Mouse (Mus musculus) forebrain, embryonic 14.5 days (tissue): Measurements from ENCODE around the gene Nedd4. TPM values are rescaled to one million over a fixed set of nuclear protein-coding genes. Genes with fewer than 3 reads are reported as not detected.

Experiments used
- ATAC-seq: fragments of 200-750 bp; cut with Nextera tagmentation; 2 replicates; pipeline ENCODE4 v1.8.0; 2017; ENCODE audit warnings: mild to moderate bottlenecking, moderate library complexity
- DNase-seq: peaks from one replicate; pipeline ENCODE4 v3.0.0-alpha.2; 2015; ENCODE audit warnings: low spot score
- H3K27ac ChIP-seq: fragments of 300-500 bp; sonication (generic); 2 replicates; pipeline ENCODE4 v1.5.1; 2014; ENCODE audit warnings: low read depth, mild to moderate bottlenecking, control low read depth, low read length, moderate library complexity
- H3K27me3 ChIP-seq: fragments of 300-500 bp; sonication (generic); replicated peaks from 2 replicates; pipeline ENCODE4 v1.6.1; 2014; ENCODE audit warnings: low read length, control low read depth, mixed read lengths; ENCODE audit not compliant: control insufficient read depth, insufficient read depth
- H3K36me3 ChIP-seq: fragments of 300-500 bp; sonication (generic); 2 replicates; pipeline ENCODE4 v1.6.1; 2014; ENCODE audit warnings: low read length, control low read depth; ENCODE audit not compliant: control insufficient read depth, insufficient read depth
- H3K4me1 ChIP-seq: fragments of 300-500 bp; sonication (generic); 2 replicates; pipeline ENCODE4 v1.6.1; 2014; ENCODE audit warnings: antibody characterized with exemption, low read length, control low read depth; ENCODE audit not compliant: control insufficient read depth, insufficient read depth
- H3K4me2 ChIP-seq: fragments of 300-500 bp; sonication (generic); 2 replicates; pipeline ENCODE4 v1.6.1; 2014; ENCODE audit warnings: mild to moderate bottlenecking, control low read depth, low read length
- H3K4me3 ChIP-seq: fragments of 300-500 bp; sonication (generic); 2 replicates; pipeline ENCODE4 v1.5.1; 2014; ENCODE audit warnings: low read depth, low read length, control low read depth
- H3K9ac ChIP-seq: fragments of 300-500 bp; sonication (generic); 2 replicates; pipeline ENCODE4 v1.6.1; 2014; ENCODE audit warnings: mild to moderate bottlenecking, low read length, control low read depth, moderate library complexity
- H3K9me3 ChIP-seq: fragments of 300-500 bp; sonication (generic); replicated peaks from 2 replicates; pipeline ENCODE4 v1.6.1; 2016; ENCODE audit warnings: low read length, control low read depth, mixed read lengths; ENCODE audit not compliant: control insufficient read depth
- WGBS: fragments of 180-500 bp; shearing (Covaris S2); extraction: QIAGEN DNeasy Blood & Tissue Kit; methylation state at CpG from one replicate; pipeline ENCODE4 v1.1.7; 2014; 5-methylcytosine and 5-hydroxymethylcytosine counted together
- polyA plus RNA-seq: library from polyadenylated mRNA; unstranded; fragments of >200 nt; fragmentation: Nextera tagmentation; extraction: Ambion mirVana; gene quantifications from 2 replicates; pipeline ENCODE4 v1.2.1, GENCODE M21; 2014

The Nedd4 gene
- polyA plus RNA-seq, 1 experiment from 2014 or later, result 437 TPM

DNA sequence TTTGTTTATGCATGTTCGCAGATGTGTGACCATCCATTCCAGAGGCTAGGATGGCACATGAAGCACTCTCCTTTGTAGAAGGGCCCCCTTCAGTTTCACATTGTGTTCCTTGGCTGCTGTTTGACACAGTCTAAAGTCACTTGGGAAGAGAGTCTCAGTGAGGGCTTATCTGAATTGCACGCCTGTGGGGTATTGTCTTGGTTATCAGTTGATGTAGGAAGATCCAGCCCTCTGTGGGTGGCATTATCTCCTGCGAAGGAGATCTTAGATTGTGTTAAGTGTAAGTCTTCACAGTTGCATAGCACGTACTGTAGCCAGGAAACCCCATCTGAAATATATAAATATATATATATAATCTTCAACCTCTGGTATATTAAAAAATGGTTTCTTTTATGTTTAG lies 23.1 kb downstream of the Nedd4 start:
- DNase-seq (no peak), ATAC-seq (no peak)
- Histone ChIP-seq H3K27ac (no peak overlapping the region), H3K4me3 (no peak overlapping the region), H3K4me1 (no peaks in the 10 kb centered on the region), H3K4me2 (no peak overlapping the region), H3K9ac (no peak overlapping the region), H3K9me3 (no peaks in the 10 kb centered on the region), H3K36me3 (peaks cover 84% of the 10 kb centered on the region), H3K27me3 (no peaks in the 10 kb centered on the region)
- 94% methylated on average over 4 of the region's 4 CpGs for WGBS

DNA sequence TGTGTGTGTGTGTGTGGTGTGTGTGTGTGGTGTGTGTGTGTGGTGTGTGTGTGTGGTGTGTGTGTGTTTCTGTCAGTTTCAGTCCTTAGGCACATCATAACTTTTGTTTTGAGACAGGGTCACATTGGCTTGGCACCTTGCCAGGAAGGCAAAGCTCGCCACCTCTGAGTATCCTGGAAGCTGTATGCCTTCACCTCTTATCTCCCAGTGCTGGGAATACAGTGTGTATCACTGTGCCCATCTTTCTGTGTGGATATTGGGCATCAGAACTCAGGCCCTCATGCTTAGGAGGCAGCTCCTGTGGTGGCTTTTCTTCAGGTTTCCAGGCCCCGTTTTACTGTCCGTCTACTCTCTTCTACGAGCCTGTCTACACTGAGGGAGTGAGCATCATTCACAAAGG lies 24.4 kb downstream of the Nedd4 start:
- no peak for ATAC-seq
- H3K36me3 ChIP-seq, result peaks cover 90% of the 10 kb centered on the region
- H3K27ac ChIP-seq, result no peak overlapping the region
- no peaks in the 10 kb centered on the region for H3K9me3 ChIP-seq
- WGBS, result 77% methylated on average over 4 of the region's 4 CpGs
- H3K4me1 ChIP-seq, result no peaks in the 10 kb centered on the region
- no peak overlapping the region for H3K4me3 ChIP-seq
- no peak for DNase-seq
- H3K4me2 ChIP-seq, result no peak overlapping the region
- H3K9ac ChIP-seq, result no peak overlapping the region
- H3K27me3 ChIP-seq, result no peaks in the 10 kb centered on the region

DNA sequence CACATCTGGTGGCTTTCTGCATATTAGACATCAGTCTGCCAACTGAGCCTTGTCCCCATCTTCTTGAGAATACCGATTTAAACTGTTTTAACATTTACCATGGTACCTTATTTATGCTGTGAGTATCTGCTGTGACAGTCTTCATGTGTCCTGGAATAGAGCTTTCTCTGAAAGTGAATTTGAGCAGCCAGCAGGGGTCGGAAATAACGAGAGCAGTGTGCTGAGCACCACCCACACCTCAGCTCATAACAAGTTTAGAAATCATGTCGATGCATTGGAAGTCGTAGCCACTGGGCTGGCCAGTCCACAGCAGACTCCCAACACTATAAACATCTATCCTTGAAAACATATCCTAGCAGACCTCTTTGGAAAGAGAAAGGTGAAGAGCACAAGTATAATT lies 27.4 kb downstream of the Nedd4 start:
- H3K9me3 ChIP-seq, result no peaks in the 10 kb centered on the region
- no peaks in the 10 kb centered on the region for H3K27me3 ChIP-seq
- no peak overlapping the region for H3K27ac ChIP-seq
- ATAC-seq, result no peak
- no peak for DNase-seq
- no peak overlapping the region for H3K4me3 ChIP-seq
- H3K4me1 ChIP-seq, result no peaks in the 10 kb centered on the region
- H3K36me3 ChIP-seq, result peaks cover 83% of the 10 kb centered on the region
- no peak overlapping the region for H3K9ac ChIP-seq
- H3K4me2 ChIP-seq, result no peak overlapping the region
- 54% methylated on average over 5 of the region's 5 CpGs for WGBS

DNA sequence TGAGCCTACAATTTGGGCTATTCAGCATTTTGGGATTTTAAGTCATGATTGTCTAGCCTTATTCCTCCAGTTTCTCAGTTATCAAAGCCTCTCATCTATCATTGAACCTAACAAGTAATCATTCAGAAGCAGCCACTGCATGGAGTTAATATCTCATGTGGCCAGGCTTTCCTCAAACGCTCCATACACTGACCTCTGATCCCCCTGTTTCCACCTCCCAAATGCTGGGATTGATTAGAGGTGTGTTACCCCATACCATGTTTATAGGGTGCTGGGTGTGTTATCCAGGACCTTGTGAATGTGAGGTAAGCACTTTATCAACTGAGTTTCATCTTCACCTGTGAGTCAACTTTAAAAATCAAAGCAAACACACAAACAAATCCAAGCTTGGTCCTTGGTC lies 28.7 kb downstream of the Nedd4 start:
- peaks cover under 1% of the 10 kb centered on the region; the same call in 1 of the 2 replicates for H3K4me1 ChIP-seq
- peaks cover 74% of the 10 kb centered on the region for H3K36me3 ChIP-seq
- H3K4me2 ChIP-seq, result no peak overlapping the region
- H3K4me3 ChIP-seq, result no peak overlapping the region
- ATAC-seq (no peak), DNase-seq (no peak)
- H3K27me3 ChIP-seq, result no peaks in the 10 kb centered on the region
- 93% methylated on average over 1 of the region's 1 CpGs for WGBS
- H3K27ac ChIP-seq, result no peak overlapping the region
- H3K9me3 ChIP-seq, result no peaks in the 10 kb centered on the region
- no peak overlapping the region for H3K9ac ChIP-seq

DNA sequence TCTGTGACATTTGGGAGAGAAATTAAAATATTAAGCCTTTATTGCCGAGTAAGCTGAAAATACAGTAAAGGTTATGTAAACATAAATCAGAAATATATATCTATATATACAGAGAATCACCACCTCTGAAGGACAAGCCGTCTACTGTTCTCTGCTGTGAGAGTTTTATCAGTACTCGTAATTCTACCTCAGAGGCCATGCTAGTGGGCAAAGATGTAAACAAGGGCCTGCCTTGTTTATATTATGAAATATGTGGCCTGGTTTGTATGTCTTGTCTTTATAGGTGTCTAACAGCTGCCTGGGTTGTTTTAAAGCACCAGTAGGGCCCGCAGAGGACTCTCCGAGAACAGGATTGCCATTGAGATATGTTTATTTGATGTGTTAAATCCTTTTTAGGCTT lies 29.8 kb downstream of the Nedd4 start:
- Histone ChIP-seq H3K4me1 (peaks cover 6% of the 10 kb centered on the region; the same call in 1 of the 2 replicates), H3K4me2 (no peak overlapping the region), H3K36me3 (peaks cover 71% of the 10 kb centered on the region), H3K27me3 (no peaks in the 10 kb centered on the region), H3K27ac (no peak overlapping the region), H3K9ac (no peak overlapping the region), H3K4me3 (no peak overlapping the region), H3K9me3 (no peaks in the 10 kb centered on the region)
- ATAC-seq (no peak), DNase-seq (no peak)
- WGBS, result 87% methylated on average over 5 of the region's 5 CpGs

DNA sequence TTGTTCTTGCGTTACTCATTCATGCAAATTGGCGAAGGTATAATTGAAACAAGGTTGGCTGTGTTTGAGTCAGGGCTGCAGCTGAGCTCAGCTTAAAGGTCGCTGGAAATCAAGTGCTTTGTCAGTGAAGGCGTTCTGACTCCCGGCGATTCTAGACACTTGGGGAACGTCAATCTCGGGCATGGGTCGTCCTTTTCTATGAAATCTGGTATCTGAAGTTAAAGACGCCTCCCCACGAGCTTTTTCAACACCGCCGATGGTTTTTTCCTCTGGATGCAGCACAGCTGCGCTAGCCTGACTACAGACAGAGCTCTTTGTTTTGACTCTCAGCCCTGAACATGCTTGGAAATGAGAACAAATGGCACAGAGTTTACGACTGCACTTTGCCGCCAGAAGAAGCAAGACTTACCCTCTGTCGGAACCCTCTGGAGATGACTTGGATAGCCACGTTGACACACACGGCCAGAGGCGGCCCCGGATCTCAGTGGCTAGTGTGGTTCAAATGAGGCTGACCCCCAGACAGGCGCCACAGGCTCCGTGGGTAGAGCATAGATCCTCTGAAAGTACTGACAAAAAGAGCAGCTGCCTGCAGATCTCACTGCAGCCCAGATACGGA lies 31.0 kb downstream of the Nedd4 start:
- Histone ChIP-seq H3K4me1 (peaks cover 6% of the 10 kb centered on the region; the same call in 1 of the 2 replicates), H3K27me3 (no peaks in the 10 kb centered on the region), H3K4me3 (no peak overlapping the region), H3K9ac (no peak overlapping the region; the same call in 1 of the 2 replicates), H3K36me3 (peaks cover 66% of the 10 kb centered on the region), H3K4me2 (no peak overlapping the region), H3K9me3 (no peaks in the 10 kb centered on the region), H3K27ac (peak overlapping the region; percentile 33; the same call in 1 of the 2 replicates)
- peak; percentile 25 for DNase-seq
- 69% methylated on average over 24 of the region's 24 CpGs for WGBS
- no peak for ATAC-seq

DNA sequence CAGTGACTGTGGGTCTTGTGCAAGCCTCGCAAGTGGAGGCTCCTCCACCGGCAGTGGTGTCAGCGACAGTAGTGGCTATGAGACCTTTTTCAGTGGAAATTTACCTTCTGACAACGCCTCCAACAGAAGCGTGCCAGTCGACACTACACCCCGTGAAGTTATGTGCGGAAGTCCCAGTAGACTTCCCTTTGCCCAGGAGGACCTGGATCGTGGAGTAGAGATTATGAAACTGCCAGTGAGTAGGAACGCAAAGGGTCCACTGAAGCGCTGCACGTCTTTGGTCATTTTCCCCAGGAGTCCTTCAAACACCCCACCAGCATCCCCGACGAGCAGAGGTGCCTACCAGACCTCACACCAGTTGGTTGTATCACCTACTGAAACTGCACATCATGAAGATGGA lies 31.7 kb downstream of the Nedd4 start:
- H3K4me3 ChIP-seq, result no peak overlapping the region
- H3K9ac ChIP-seq, result no peak overlapping the region
- H3K27ac ChIP-seq, result peak overlapping the region; percentile 33; the same call in 1 of the 2 replicates
- DNase-seq (no peak), ATAC-seq (no peak)
- 91% methylated on average over 14 of the region's 14 CpGs for WGBS
- H3K27me3 ChIP-seq, result no peaks in the 10 kb centered on the region
- peaks cover 66% of the 10 kb centered on the region for H3K36me3 ChIP-seq
- H3K4me2 ChIP-seq, result no peak overlapping the region
- peaks cover 6% of the 10 kb centered on the region; the same call in 1 of the 2 replicates for H3K4me1 ChIP-seq
- no peaks in the 10 kb centered on the region for H3K9me3 ChIP-seq

DNA sequence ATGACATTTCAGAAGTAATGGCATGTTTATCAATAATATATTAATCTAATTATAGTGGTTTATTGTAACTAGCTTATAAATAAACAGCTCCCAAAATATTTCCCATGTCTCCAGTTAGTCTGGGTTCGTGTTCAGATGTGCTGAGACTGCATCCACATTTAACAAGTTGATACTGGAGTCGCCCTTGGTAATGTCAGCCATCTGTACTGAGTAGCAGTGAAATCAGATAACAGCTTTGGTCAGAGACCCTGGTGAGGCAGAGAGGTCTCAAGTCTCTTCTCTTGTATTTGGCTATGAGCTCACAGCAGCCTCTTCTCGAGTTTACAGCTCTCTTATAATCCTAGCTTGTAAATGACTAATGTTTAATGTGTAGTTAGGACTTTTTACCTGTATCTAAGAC lies 34.4 kb downstream of the Nedd4 start:
- peaks cover 6% of the 10 kb centered on the region; the same call in 1 of the 2 replicates for H3K4me1 ChIP-seq
- ATAC-seq (no peak), DNase-seq (no peak)
- no peak overlapping the region for H3K27ac ChIP-seq
- no peaks in the 10 kb centered on the region for H3K27me3 ChIP-seq
- no peak overlapping the region for H3K4me2 ChIP-seq
- 74% methylated on average over 3 of the region's 3 CpGs for WGBS
- H3K9me3 ChIP-seq, result no peaks in the 10 kb centered on the region
- H3K9ac ChIP-seq, result no peak overlapping the region
- peaks cover 64% of the 10 kb centered on the region for H3K36me3 ChIP-seq
- H3K4me3 ChIP-seq, result no peak overlapping the region

DNA sequence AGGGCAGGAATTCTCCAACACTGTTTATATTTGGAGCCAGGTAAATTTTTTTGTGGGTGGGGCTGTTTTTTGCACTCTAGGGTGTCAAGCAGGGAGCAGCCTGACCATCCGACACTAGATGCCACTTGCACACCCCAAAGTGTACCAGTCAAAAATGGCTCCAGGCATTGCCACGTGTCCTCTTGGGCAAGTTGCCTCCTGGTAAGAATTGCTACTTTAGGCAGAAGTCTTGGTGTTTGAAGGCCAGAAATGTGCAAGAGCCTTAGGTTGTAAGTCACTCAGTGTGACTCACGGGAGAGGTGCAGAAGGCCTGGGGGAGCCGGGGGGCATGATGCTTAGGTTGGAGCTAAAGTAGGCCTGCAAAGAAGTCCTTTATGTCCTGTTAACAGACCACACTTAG lies 35.6 kb downstream of the Nedd4 start:
- WGBS, result 91% methylated on average over 4 of the region's 4 CpGs
- DNase-seq (no peak), ATAC-seq (no peak)
- no peak overlapping the region for H3K27ac ChIP-seq
- no peak overlapping the region for H3K9ac ChIP-seq
- H3K4me3 ChIP-seq, result no peak overlapping the region
- peaks cover 74% of the 10 kb centered on the region for H3K36me3 ChIP-seq
- H3K4me2 ChIP-seq, result no peak overlapping the region
- H3K4me1 ChIP-seq, result peaks cover 6% of the 10 kb centered on the region; the same call in 1 of the 2 replicates
- no peaks in the 10 kb centered on the region for H3K27me3 ChIP-seq
- no peaks in the 10 kb centered on the region for H3K9me3 ChIP-seq
